Mouse (Mus musculus) stomach, embryonic 15.5 days (tissue): Measurements from ENCODE around the gene Tnpo3. TPM values are rescaled to one million over a fixed set of nuclear protein-coding genes. Genes with fewer than 3 reads are reported as not detected.
A peak's percentile ranks its signal among the peaks of the same experiment; 100 is the strongest.

ENCODE experiments used
- ATAC-seq: fragments of 200-750 bp; cut with Nextera tagmentation; 2 replicates; pipeline ENCODE4 v1.8.0; 2017; ENCODE audit warnings: low read depth, moderate number of reproducible peaks, moderate TSS enrichment; ENCODE audit not compliant: insufficient read depth, low FRiP score
- H3K27ac ChIP-seq: fragments of 300-500 bp; sonication (generic); 2 replicates; pipeline ENCODE4 v1.5.1; 2015; ENCODE audit warnings: mild to moderate bottlenecking, inconsistent platforms
- H3K27me3 ChIP-seq: fragments of 300-500 bp; sonication (generic); replicated peaks from 2 replicates; pipeline ENCODE4 v1.6.1; 2015; ENCODE audit warnings: inconsistent platforms
- H3K36me3 ChIP-seq: fragments of 300-500 bp; sonication (generic); 2 replicates; pipeline ENCODE4 v1.6.1; 2015; ENCODE audit warnings: inconsistent platforms
- H3K4me1 ChIP-seq: fragments of 300-500 bp; sonication (generic); 2 replicates; pipeline ENCODE4 v1.6.1; 2015; ENCODE audit warnings: inconsistent platforms
- H3K4me2 ChIP-seq: fragments of 300-500 bp; sonication (generic); 2 replicates; pipeline ENCODE4 v1.6.1; 2015; ENCODE audit warnings: mild to moderate bottlenecking, inconsistent platforms
- H3K4me3 ChIP-seq: fragments of 300-500 bp; sonication (generic); replicated peaks from 2 replicates; pipeline ENCODE4 v1.5.1; 2015; ENCODE audit warnings: inconsistent platforms
- H3K9ac ChIP-seq: fragments of 300-500 bp; sonication (generic); 2 replicates; pipeline ENCODE4 v1.6.1; 2015; ENCODE audit warnings: inconsistent platforms
- H3K9me3 ChIP-seq: fragments of 300-500 bp; sonication (generic); 2 replicates; pipeline ENCODE4 v1.6.1; 2016; ENCODE audit warnings: inconsistent platforms
- WGBS: fragments of 180-500 bp; shearing (Covaris S2); methylation state at CpG from one replicate; pipeline ENCODE4 v1.1.7; 2015; 5-methylcytosine and 5-hydroxymethylcytosine counted together
- polyA plus RNA-seq: library from polyadenylated mRNA; unstranded; fragments of >200 nt; fragmentation: Nextera tagmentation; extraction: Ambion mirVana; gene quantifications from 2 replicates; pipeline ENCODE4 v1.2.1, GENCODE M21; 2015

Gene Tnpo3
- polyA plus RNA-seq, result 76.7 and 77.0 TPM in 2 replicates

DNA sequence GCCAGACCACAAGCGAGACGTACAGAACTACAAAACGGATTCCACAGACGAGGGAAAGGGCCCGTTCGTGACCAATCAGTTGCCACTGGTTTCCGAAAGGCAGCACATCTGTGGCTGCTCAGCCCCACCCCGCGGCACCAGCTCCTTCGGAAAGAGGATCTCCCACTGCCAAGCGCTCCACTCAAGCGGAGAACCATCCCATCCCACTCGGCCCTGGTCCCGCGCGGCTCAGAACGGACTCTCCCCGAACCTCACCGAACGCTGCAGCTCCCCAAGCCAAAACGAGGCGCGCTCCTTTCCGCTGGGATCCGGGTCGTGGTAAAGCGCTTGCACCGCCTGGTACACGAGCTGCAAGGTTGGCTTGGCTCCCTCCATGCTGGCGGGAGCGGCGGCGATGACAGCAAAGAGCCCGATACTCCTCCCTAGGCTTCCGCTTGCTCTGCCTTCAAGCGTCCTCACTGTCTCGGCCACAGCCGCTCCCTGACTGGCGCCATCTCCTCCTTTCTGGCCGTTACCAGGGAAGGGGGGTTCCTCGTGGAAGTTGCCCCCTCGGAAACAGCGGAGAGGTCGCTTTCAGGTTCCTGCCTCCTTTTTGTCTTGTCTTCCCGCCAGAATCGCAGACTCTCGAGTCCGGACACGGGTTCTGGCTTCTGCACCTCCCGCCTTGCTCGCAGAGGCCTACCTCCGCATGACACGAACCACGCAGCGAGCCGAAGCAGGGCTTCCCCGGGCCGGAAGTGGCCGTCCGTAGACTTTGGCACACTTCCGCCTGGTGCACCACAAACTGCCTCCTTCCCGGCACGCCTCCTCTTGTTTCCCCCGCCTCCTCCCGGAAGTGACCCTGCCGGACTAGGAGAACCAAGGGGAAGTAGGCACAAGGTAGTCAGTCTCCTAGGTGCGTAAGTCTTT, at the start of gene Tnpo3:
TSS of gene Tnpo3 (minus strand) at position 777 of the 909 bp plus-strand sequence.
- Histone ChIP-seq H3K4me1 (no peaks in the 10 kb centered on the region; the same call in 1 of the 2 replicates), H3K9me3 (no peaks in the 10 kb centered on the region), H3K36me3 (no peaks in the 10 kb centered on the region), H3K9ac (peak within 1 kb of the TSS; percentile 92), H3K27ac (peak within 1 kb of the TSS; percentile 96), H3K27me3 (0 out of 2 replicates have a peak, but pooled peaks cover 4% of the 10 kb centered on the region), H3K4me3 (peak within 1 kb of the TSS; percentile 100), H3K4me2 (peak within 1 kb of the TSS; percentile 72)
- peak; percentile 96 for ATAC-seq
- under 1% methylated on average over 67 of the region's 67 CpGs for WGBS

DNA sequence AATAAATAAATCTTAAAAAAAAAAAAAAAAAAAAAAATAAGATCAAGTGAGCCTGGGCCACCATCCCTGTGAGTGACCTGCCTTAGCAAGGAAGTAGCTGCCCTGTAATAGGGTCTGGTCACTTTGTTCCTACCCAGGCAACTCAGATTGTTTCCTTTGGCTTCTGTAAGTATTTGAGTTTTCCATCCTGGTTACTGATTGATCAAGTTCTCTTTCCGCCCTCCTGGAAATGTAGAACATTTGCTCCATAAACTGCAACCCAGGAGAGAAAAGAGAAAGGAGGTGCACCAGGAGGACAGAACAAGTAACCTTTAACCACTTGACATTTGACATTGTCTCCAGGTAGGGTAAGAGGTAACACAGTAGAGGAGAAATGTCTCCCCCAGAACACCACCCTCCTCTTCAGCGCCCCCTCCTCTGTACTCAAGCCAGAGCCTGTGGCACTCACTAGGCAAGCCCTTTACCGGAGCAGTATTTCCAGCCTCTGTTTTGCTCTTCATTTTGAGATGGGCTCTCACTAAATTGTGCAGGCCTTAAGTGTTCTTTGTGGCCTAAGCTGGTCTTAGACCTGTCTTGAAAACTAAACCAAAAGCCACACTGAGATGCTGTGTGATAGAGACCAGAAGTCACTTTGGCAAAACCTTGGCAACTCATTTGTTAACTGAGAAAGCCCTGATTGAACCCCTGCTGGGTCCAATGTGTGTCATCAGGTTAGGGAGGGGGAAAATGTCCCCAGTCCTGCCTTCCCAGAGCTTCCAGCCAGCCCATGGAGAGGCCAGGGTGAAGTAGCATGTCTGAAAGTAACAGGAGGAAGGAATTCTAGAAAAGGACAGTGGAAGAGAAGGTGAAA, 49.2 kb upstream of the Tnpo3 start:
- Histone ChIP-seq H3K9ac (no peak overlapping the region), H3K4me1 (no peaks in the 10 kb centered on the region), H3K4me3 (no peak overlapping the region), H3K27ac (no peak overlapping the region), H3K9me3 (no peaks in the 10 kb centered on the region), H3K4me2 (no peak overlapping the region), H3K36me3 (no peaks in the 10 kb centered on the region), H3K27me3 (no peaks in the 10 kb centered on the region)
- WGBS, result 78% methylated on average over 3 of the region's 3 CpGs
- no peak for ATAC-seq

DNA sequence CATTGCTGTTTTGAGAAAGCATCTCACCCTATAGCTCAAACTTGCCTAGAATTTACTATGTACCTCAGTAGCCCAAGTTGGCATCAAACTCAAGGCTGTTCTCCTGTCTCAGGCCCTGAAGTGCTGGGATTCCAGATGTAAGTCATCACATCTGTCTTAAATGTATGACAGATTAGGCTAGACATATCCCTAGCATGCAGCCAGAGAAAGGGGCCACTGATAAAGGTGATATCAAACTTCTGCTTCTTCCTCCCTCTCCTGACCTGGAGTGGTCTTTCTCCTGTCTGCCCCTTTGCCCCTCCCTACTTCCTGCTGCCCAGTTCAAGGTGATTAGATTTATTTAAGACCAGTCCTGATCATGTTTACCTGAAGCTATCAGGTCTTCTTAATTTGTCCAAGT, 43.6 kb upstream of the Tnpo3 start:
- Histone ChIP-seq H3K36me3 (no peaks in the 10 kb centered on the region), H3K27ac (no peak overlapping the region), H3K9me3 (no peaks in the 10 kb centered on the region), H3K9ac (no peak overlapping the region), H3K4me1 (0 out of 2 replicates have a peak, but pooled peaks cover 4% of the 10 kb centered on the region), H3K4me2 (no peak overlapping the region), H3K27me3 (no peaks in the 10 kb centered on the region), H3K4me3 (no peak overlapping the region)
- no peak for ATAC-seq

DNA sequence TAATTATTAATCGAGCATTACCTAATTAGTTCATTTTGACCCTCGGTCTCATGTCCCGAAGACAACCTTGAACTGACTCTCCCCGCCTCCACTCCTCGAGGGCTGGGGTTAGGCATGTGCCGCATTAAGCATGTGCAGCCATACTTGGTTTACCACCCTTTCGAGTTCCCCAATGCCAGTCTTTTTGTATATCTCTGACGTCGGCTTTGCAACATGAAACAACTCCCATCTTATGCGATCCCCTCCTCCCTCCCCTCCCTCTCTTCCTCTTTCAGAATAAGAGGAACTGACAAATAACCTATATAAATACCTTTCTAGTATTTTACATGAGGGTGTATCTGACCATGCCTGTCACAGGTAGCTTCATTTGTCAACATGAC, 40.5 kb upstream of the Tnpo3 start:
- H3K27ac ChIP-seq, result no peak overlapping the region
- H3K4me1 ChIP-seq, result 0 out of 2 replicates have a peak, but pooled peaks cover 4% of the 10 kb centered on the region
- H3K4me3 ChIP-seq, result no peak overlapping the region
- no peaks in the 10 kb centered on the region for H3K36me3 ChIP-seq
- no peak overlapping the region for H3K4me2 ChIP-seq
- 61% methylated on average over 10 of the region's 10 CpGs for WGBS
- no peaks in the 10 kb centered on the region for H3K27me3 ChIP-seq
- H3K9ac ChIP-seq, result no peak overlapping the region
- ATAC-seq, result no peak
- no peaks in the 10 kb centered on the region for H3K9me3 ChIP-seq

DNA sequence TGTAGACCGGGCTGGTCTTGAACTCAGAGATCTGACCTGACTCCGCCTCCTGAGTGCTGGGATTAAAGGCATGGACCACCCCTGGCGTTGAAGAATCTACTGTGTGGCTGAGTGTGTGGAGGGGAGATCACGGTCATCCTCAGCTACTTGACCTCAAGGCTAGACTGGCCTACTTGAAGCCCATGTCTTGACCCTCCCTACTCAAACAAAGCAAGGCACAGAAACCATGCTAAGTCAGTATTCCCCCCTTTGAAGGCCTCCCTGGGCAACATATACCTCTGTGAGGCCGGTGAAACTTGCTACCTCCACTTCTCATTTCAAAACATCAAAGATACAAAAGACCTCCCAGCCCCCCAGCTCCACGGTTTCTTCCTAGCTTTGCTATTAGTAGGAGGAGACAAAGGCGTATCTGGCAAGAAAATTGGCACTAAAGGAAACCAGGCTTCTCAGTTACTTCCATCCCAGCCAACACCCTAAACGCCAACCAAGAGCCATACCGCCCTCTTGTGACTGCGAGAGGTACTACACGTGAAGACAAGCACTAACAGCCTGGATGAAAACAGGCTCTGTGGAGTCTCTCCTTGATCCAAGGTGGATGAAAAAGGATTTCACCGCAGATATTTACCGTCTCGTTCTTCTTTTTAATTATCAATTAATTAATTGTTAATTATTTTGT, 39.9 kb upstream of the Tnpo3 start:
- Histone ChIP-seq H3K9ac (no peak overlapping the region), H3K36me3 (no peaks in the 10 kb centered on the region), H3K4me1 (0 out of 2 replicates have a peak, but pooled peaks cover 4% of the 10 kb centered on the region), H3K27ac (no peak overlapping the region), H3K9me3 (no peaks in the 10 kb centered on the region), H3K27me3 (no peaks in the 10 kb centered on the region), H3K4me2 (no peak overlapping the region), H3K4me3 (no peak overlapping the region)
- ATAC-seq, result no peak; the same call in 1 of the 2 replicates
- WGBS, result 30% methylated on average over 14 of the region's 14 CpGs

DNA sequence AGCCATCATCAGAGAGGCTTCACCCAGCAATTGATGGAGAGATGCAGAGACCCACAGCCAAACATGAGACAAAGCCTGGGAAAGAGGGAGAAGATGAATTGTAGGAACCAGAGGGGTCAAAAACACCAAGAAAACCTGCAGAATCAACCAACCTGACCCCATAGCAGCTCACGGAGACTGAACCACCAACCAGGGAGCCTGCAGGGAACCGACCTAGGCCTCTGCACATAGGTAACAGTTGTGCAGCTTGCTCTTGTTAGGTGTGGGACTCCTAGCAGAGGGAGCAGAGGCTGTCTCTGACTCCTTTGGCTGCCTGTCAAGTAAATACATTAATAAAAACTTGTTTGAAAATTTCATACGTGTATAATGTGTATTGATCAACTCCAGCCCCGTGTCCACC, 32.1 kb upstream of the Tnpo3 start:
- Histone ChIP-seq H3K4me3 (no peak overlapping the region), H3K27ac (no peak overlapping the region), H3K27me3 (no peaks in the 10 kb centered on the region), H3K36me3 (no peaks in the 10 kb centered on the region), H3K9ac (no peak overlapping the region), H3K9me3 (no peaks in the 10 kb centered on the region), H3K4me2 (no peak overlapping the region), H3K4me1 (no peaks in the 10 kb centered on the region)
- no peak for ATAC-seq
- 73% methylated on average over 4 of the region's 4 CpGs for WGBS

DNA sequence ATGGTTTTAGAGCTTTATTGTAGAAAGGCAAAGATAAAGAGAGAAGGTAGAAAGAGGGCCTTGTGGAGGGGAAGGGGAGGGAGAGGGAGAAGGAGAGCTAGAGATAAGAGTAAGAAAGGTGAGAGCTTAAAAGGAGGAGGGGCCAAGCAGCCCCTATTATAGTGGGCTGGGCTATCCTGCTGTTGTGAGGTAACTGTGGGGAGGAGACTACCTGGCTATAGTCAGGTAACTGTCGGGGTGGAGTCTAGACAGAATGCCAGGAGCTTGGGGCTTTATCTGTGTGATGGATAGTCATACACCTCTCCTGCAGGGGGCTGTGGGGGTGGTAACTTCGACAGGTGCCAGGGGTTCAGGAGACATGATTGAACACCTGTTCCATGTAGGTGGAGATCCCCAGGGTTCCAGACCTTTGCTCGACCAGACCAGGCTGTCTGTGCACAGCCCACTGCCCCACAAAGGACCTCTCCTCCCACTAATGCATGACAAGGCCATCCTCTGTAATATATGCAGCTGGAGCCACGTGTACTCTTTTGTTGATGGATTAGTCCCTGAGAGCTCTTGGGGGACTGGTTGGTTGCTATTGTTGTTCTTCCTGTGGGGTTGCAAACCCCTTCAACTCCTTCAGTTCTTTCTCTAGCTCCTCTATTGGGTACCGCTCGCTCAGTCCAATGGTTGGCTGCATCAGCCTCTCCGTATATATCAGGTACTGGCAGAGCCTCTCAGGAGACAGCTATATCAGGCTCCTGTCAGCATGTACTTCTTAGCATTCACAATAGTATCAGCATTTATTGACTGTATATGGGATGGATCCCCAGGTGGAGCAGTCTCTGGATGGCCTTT, 30.1 kb upstream of the Tnpo3 start:
- no peaks in the 10 kb centered on the region for H3K36me3 ChIP-seq
- no peaks in the 10 kb centered on the region for H3K9me3 ChIP-seq
- no peak for ATAC-seq
- WGBS, result 35% methylated on average over 7 of the region's 7 CpGs
- H3K4me2 ChIP-seq, result peak overlapping the region; percentile 27; the same call in 1 of the 2 replicates
- no peak overlapping the region for H3K9ac ChIP-seq
- H3K4me1 ChIP-seq, result no peaks in the 10 kb centered on the region
- H3K27me3 ChIP-seq, result no peaks in the 10 kb centered on the region
- no peak overlapping the region for H3K27ac ChIP-seq
- H3K4me3 ChIP-seq, result no peak overlapping the region

DNA sequence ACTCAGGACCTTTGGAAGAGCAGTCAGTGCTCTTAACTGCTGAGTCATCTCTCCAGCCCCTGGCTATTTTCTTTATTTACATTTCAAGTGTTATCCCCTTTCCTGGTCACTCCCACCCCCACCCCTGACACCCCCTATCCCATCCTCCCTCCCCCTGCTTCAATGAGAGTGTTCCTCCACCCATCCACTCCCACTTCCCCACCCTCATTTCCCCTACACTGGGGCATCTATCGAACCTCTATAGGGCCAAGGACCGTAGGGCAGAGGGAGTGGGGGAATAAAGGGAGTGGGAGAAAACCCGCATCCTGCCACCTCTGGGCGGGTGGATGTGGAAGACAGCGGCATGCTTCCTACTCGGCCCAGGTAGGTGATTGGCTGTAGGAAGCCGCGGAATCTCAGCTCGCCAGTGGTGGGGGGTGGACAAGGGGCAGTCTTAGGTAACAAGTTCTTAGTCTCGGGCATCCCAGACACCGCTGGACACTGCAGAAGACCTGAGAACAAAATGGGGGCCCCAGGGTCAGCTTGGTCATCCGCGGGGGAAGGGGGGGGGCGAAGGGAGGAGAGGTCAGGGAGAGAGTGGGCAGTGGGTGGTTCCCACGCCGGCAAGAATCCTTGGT, 29.3 kb upstream of the Tnpo3 start:
- Histone ChIP-seq H3K9ac (no peak overlapping the region), H3K4me1 (no peaks in the 10 kb centered on the region), H3K36me3 (no peaks in the 10 kb centered on the region), H3K4me2 (peak overlapping the region; percentile 27), H3K9me3 (no peaks in the 10 kb centered on the region), H3K27ac (no peak overlapping the region), H3K4me3 (no peak overlapping the region), H3K27me3 (no peaks in the 10 kb centered on the region)
- WGBS, result 7% methylated on average over 16 of the region's 16 CpGs
- no peak for ATAC-seq

DNA sequence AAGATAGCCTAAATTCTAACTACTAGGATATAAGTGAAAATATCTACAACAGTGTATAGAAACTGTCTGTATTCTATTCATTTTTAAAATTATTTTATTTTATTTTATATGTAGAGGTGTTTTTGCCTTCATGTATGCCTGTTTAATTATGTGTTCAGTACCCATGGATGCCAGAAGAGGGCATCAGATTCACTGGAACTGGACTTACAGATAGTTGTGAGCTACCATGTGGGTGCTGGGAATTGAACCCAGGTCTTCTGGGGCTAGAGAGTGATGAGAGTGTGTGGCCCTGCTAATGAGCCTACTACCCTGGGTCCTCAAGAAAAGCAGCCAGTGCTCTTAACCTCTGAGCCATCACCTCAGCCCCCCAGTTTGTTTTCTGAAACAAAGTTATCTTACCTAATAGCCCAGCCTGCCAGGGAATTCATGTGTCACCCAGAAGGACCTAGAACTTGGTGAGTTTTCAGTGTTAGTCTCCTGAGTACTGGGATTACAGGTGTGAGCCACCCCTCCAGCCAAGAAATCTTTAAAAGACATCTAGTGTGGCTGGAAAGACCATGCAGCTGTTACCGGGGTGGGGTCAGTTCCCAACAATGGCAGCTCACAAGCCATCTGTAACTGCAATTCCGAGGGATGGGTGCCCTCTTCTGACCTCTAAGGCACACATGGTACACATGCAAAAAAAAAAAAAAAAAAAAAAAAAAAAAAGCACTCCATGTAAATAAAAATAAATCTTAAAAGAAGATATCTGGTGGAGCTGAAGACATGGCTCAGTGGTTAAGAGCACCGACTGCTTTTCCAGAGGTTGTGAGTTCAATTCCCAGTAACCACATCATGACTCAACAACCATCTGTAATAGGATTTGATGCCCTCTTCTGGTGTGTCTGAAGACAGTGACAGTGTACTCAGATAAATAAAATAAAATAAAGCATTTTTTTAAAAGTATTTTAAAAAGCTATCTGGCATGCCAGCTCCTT, 28.0 kb upstream of the Tnpo3 start:
- 69% methylated on average over 3 of the region's 3 CpGs for WGBS
- H3K4me3 ChIP-seq, result no peak overlapping the region
- ATAC-seq, result no peak
- H3K4me2 ChIP-seq, result no peak overlapping the region
- no peak overlapping the region for H3K27ac ChIP-seq
- no peaks in the 10 kb centered on the region for H3K4me1 ChIP-seq
- no peaks in the 10 kb centered on the region for H3K36me3 ChIP-seq
- H3K27me3 ChIP-seq, result no peaks in the 10 kb centered on the region
- no peak overlapping the region for H3K9ac ChIP-seq
- no peaks in the 10 kb centered on the region for H3K9me3 ChIP-seq
